Mouse (Mus musculus) midbrain, embryonic 10.5 days (tissue): ENCODE measurements at regions not wholly inside any gene's neighbourhood (a gene's known extent, or its start where the extent isn't known, plus 50 kb on each side); places are given as distances from the start of the nearest gene placed in this dataset.

ENCODE experiments used
- DNase-seq: peaks from one replicate; pipeline ENCODE4 v3.0.0-alpha.2; 2017; ENCODE audit warnings: low spot score
- H3K27ac ChIP-seq: fragments of 300-500 bp; sonication (generic); replicated peaks from 2 replicates; pipeline ENCODE4 v1.5.1; 2016; ENCODE audit warnings: mild to moderate bottlenecking
- H3K27me3 ChIP-seq: fragments of 300-500 bp; sonication (generic); 2 replicates; pipeline ENCODE4 v1.6.1; 2016; ENCODE audit warnings: low read depth, mild to moderate bottlenecking; ENCODE audit not compliant: poor library complexity, severe bottlenecking
- H3K36me3 ChIP-seq: fragments of 300-500 bp; sonication (generic); 2 replicates; pipeline ENCODE4 v1.6.1; 2016; ENCODE audit warnings: mild to moderate bottlenecking, moderate library complexity
- H3K4me1 ChIP-seq: fragments of 300-500 bp; sonication (generic); 2 replicates; pipeline ENCODE4 v1.6.1; 2016
- H3K4me3 ChIP-seq: fragments of 300-500 bp; sonication (generic); 2 replicates; pipeline ENCODE4 v1.5.1; 2016; ENCODE audit warnings: mild to moderate bottlenecking, moderate library complexity
- H3K9me3 ChIP-seq: fragments of 300-500 bp; sonication (generic); replicated peaks from 2 replicates; pipeline ENCODE4 v1.6.1; 2016; ENCODE audit warnings: mild to moderate bottlenecking
- WGBS: fragments of 180-500 bp; shearing (Covaris S2); methylation state at CpG from one replicate; pipeline ENCODE4 v1.1.7; 2016; 5-methylcytosine and 5-hydroxymethylcytosine counted together

GRCm38 (mm10) chr3:34512503-34513145 is 137.6 kb upstream of the Sox2 start:
- Histone ChIP-seq H3K27ac (no peak overlapping the region), H3K4me1 (peaks cover 6% of the 10 kb centered on the region), H3K9me3 (peaks cover 13% of the 10 kb centered on the region; the same call in 1 of the 2 replicates), H3K4me3 (no peak overlapping the region), H3K36me3 (no peaks in the 10 kb centered on the region), H3K27me3 (no peaks in the 10 kb centered on the region)
- 95% methylated on average over 13 of the region's 13 CpGs for WGBS
- no peak for DNase-seq

- no peak for DNase-seq
- no peak overlapping the region for H3K27ac ChIP-seq
- peaks cover 10% of the 10 kb centered on the region; the same call in 1 of the 2 replicates for H3K9me3 ChIP-seq
- peaks cover 6% of the 10 kb centered on the region for H3K4me1 ChIP-seq
- no peaks in the 10 kb centered on the region for H3K36me3 ChIP-seq
- H3K4me3 ChIP-seq, result no peak overlapping the region
- 84% methylated on average over 4 of the region's 4 CpGs for WGBS
- H3K27me3 ChIP-seq, result peaks cover 6% of the 10 kb centered on the region; the same call in 1 of the 2 replicates
Observed at GRCm38 (mm10) chr3:34510723-34511122, 139.5 kb upstream of the Sox2 start.

- H3K36me3 ChIP-seq, result no peaks in the 10 kb centered on the region
- 59% methylated on average over 5 of the region's 5 CpGs for WGBS
- peaks cover 3% of the 10 kb centered on the region; the same call in 1 of the 2 replicates for H3K9me3 ChIP-seq
- peaks cover 10% of the 10 kb centered on the region; the same call in 1 of the 2 replicates for H3K27me3 ChIP-seq
- H3K4me3 ChIP-seq, result no peak overlapping the region
- H3K27ac ChIP-seq, result no peak overlapping the region
- peaks cover 6% of the 10 kb centered on the region for H3K4me1 ChIP-seq
- DNase-seq, result no peak
Observed at GRCm38 (mm10) chr3:34509160-34509559, 141.0 kb upstream of the Sox2 start.

GRCm38 (mm10) chr3:34504573-34504894 is 145.7 kb upstream of the Sox2 start:
- H3K27me3 ChIP-seq, result peaks cover 10% of the 10 kb centered on the region; the same call in 1 of the 2 replicates
- WGBS, result 51% methylated on average over 3 of the region's 3 CpGs
- no peak for DNase-seq

GRCm38 (mm10) chr3:34503874-34504572 is 146.2 kb upstream of the Sox2 start:
- no peak overlapping the region for H3K4me3 ChIP-seq
- H3K27me3 ChIP-seq, result peaks cover 12% of the 10 kb centered on the region; the same call in 1 of the 2 replicates
- DNase-seq, result no peak
- WGBS, result 79% methylated on average over 13 of the region's 13 CpGs
- H3K9me3 ChIP-seq, result no peaks in the 10 kb centered on the region; the same call in 1 of the 2 replicates
- H3K4me1 ChIP-seq, result peaks cover 2% of the 10 kb centered on the region
- no peaks in the 10 kb centered on the region for H3K36me3 ChIP-seq
- H3K27ac ChIP-seq, result no peak overlapping the region

More at GRCm38 (mm10) chr3:34504573-34504894, 145.7 kb upstream of the Sox2 start:
- H3K9me3 ChIP-seq, result no peaks in the 10 kb centered on the region; the same call in 1 of the 2 replicates
- no peak overlapping the region for H3K4me3 ChIP-seq
- H3K27ac ChIP-seq, result no peak overlapping the region
- H3K36me3 ChIP-seq, result no peaks in the 10 kb centered on the region
- peaks cover 6% of the 10 kb centered on the region for H3K4me1 ChIP-seq

- Histone ChIP-seq H3K36me3 (no peaks in the 10 kb centered on the region), H3K4me1 (no peaks in the 10 kb centered on the region), H3K4me3 (no peak overlapping the region), H3K27me3 (0 out of 2 replicates have a peak, but pooled peaks cover 2% of the 10 kb centered on the region), H3K27ac (no peak overlapping the region), H3K9me3 (no peaks in the 10 kb centered on the region)
- no peak for DNase-seq
- 92% methylated on average over 8 of the region's 8 CpGs for WGBS
Observed at GRCm38 (mm10) chr3:34496839-34497238, 153.4 kb upstream of the Sox2 start.

- Histone ChIP-seq H3K4me1 (no peaks in the 10 kb centered on the region), H3K36me3 (no peaks in the 10 kb centered on the region)
Observed at GRCm38 (mm10) chr3:34495615-34496014, 154.6 kb upstream of the Sox2 start.

GRCm38 (mm10) chr3:34493921-34494320 is 156.3 kb upstream of the Sox2 start:
- Histone ChIP-seq H3K27me3 (peaks cover 7% of the 10 kb centered on the region), H3K4me1 (no peaks in the 10 kb centered on the region), H3K36me3 (no peaks in the 10 kb centered on the region), H3K4me3 (no peak overlapping the region), H3K27ac (no peak overlapping the region), H3K9me3 (no peaks in the 10 kb centered on the region)
- DNase-seq, result no peak

More at GRCm38 (mm10) chr3:34495615-34496014, 154.6 kb upstream of the Sox2 start:
- no peak overlapping the region for H3K4me3 ChIP-seq
- no peak for DNase-seq
- no peaks in the 10 kb centered on the region for H3K9me3 ChIP-seq
- no peak overlapping the region for H3K27ac ChIP-seq
- WGBS, result 83% methylated on average over 3 of the region's 3 CpGs
- 0 out of 2 replicates have a peak, but pooled peaks cover 2% of the 10 kb centered on the region for H3K27me3 ChIP-seq

GRCm38 (mm10) chr3:34489008-34489407 is 161.2 kb upstream of the Sox2 start:
- no peak for DNase-seq
- no peaks in the 10 kb centered on the region for H3K36me3 ChIP-seq
- no peak overlapping the region for H3K27ac ChIP-seq
- 80% methylated on average over 2 of the region's 2 CpGs for WGBS
- H3K4me3 ChIP-seq, result no peak overlapping the region
- H3K4me1 ChIP-seq, result peaks cover 22% of the 10 kb centered on the region
- H3K27me3 ChIP-seq, result peaks cover 40% of the 10 kb centered on the region
- H3K9me3 ChIP-seq, result no peaks in the 10 kb centered on the region

- Histone ChIP-seq H3K27ac (no peak overlapping the region), H3K4me1 (peaks cover 41% of the 10 kb centered on the region), H3K27me3 (peaks cover 46% of the 10 kb centered on the region), H3K4me3 (0 out of 2 replicates have a peak overlapping the region, but pooled peaks have one; percentile 18), H3K9me3 (no peaks in the 10 kb centered on the region), H3K36me3 (no peaks in the 10 kb centered on the region)
- DNase-seq, result peak; percentile 59
- WGBS, result 3% methylated on average over 9 of the region's 9 CpGs
Observed at GRCm38 (mm10) chr3:34486441-34487050, 163.7 kb upstream of the Sox2 start.

- peaks cover 51% of the 10 kb centered on the region for H3K4me1 ChIP-seq
- DNase-seq, result no peak
- WGBS, result 40% methylated on average over 15 of the region's 15 CpGs
- H3K36me3 ChIP-seq, result no peaks in the 10 kb centered on the region
- H3K4me3 ChIP-seq, result no peak overlapping the region
- no peaks in the 10 kb centered on the region for H3K9me3 ChIP-seq
- H3K27me3 ChIP-seq, result peaks cover 46% of the 10 kb centered on the region
- peak overlapping the region; percentile 69 for H3K27ac ChIP-seq
Observed at GRCm38 (mm10) chr3:34485345-34486223, 164.6 kb upstream of the Sox2 start.

- DNase-seq, result peak; percentile 32
- H3K4me1 ChIP-seq, result peaks cover 51% of the 10 kb centered on the region
- no peaks in the 10 kb centered on the region for H3K36me3 ChIP-seq
- no peak overlapping the region for H3K27ac ChIP-seq
- WGBS, result 63% methylated on average over 3 of the region's 3 CpGs
- no peak overlapping the region for H3K4me3 ChIP-seq
- H3K9me3 ChIP-seq, result no peaks in the 10 kb centered on the region
- peaks cover 45% of the 10 kb centered on the region for H3K27me3 ChIP-seq
Observed at GRCm38 (mm10) chr3:34483934-34484333, 166.3 kb upstream of the Sox2 start.
